Mouse (Mus musculus) lung, embryonic 14.5 days (tissue): ENCODE measurements at regions not wholly inside any gene's neighbourhood (a gene's known extent, or its start where the extent isn't known, plus 50 kb on each side); places are given as distances from the start of the nearest gene placed in this dataset.

Experiments
- ATAC-seq: fragments of 200-750 bp; cut with Nextera tagmentation; 2 replicates; pipeline ENCODE4 v1.8.0; 2017; ENCODE audit warnings: mild to moderate bottlenecking, moderate TSS enrichment, moderate library complexity; ENCODE audit not compliant: insufficient read depth
- DNase-seq: peaks from one replicate; pipeline ENCODE4 v3.0.0-alpha.2; 2015
- H3K27ac ChIP-seq: fragments of 300-500 bp; sonication (generic); 2 replicates; pipeline ENCODE4 v1.5.1; 2014; ENCODE audit warnings: low read depth, mild to moderate bottlenecking, moderate library complexity
- H3K27me3 ChIP-seq: fragments of 300-500 bp; sonication (generic); 2 replicates; pipeline ENCODE4 v1.6.1; 2014; ENCODE audit warnings: low read length, control low read depth; ENCODE audit not compliant: insufficient read depth
- H3K36me3 ChIP-seq: fragments of 300-500 bp; sonication (generic); 2 replicates; pipeline ENCODE4 v1.6.1; 2014; ENCODE audit warnings: control low read depth; ENCODE audit not compliant: insufficient read depth
- H3K4me1 ChIP-seq: fragments of 300-500 bp; sonication (generic); 2 replicates; pipeline ENCODE4 v1.6.1; 2014; ENCODE audit warnings: antibody characterized with exemption, control low read depth; ENCODE audit not compliant: insufficient read depth
- H3K4me2 ChIP-seq: fragments of 300-500 bp; sonication (generic); 2 replicates; pipeline ENCODE4 v1.6.1; 2014; ENCODE audit warnings: mild to moderate bottlenecking
- H3K4me3 ChIP-seq: fragments of 300-500 bp; sonication (generic); 2 replicates; pipeline ENCODE4 v1.5.1; 2014; ENCODE audit warnings: low read depth, low read length
- H3K9ac ChIP-seq: fragments of 300-500 bp; sonication (generic); 2 replicates; pipeline ENCODE4 v1.6.1; 2014
- H3K9me3 ChIP-seq: fragments of 300-500 bp; sonication (generic); 2 replicates; pipeline ENCODE4 v1.6.1; 2016; ENCODE audit warnings: low read depth, low read length, control low read depth
- CTCF ChIP-seq: IDR thresholded peaks from 2 replicates; pipeline ENCODE4 v1.5.1; 2016; ENCODE audit warnings: antibody characterized with exemption, low read depth
- WGBS: fragments of 180-500 bp; shearing (Covaris S2); extraction: QIAGEN DNeasy Blood & Tissue Kit; methylation state at CpG from one replicate; pipeline ENCODE4 v1.1.7; 2014; 5-methylcytosine and 5-hydroxymethylcytosine counted together

- Histone ChIP-seq H3K27ac (no peak overlapping the region), H3K9ac (no peak overlapping the region), H3K36me3 (no peaks in the 10 kb centered on the region), H3K9me3 (no peaks in the 10 kb centered on the region), H3K4me3 (no peak overlapping the region), H3K4me2 (no peak overlapping the region), H3K4me1 (no peaks in the 10 kb centered on the region; the same call in 1 of the 2 replicates), H3K27me3 (no peaks in the 10 kb centered on the region)
- no peak for DNase-seq
- no peak for TF ChIP-seq CTCF
- WGBS: 87% methylated on average over 5 of the region's 5 CpGs
- no peak for ATAC-seq
Observed at GRCm38 (mm10) chr2:170257671-170258235, 109.8 kb upstream of the Zfp217 start.

GRCm38 (mm10) chr2:170255997-170256396 is 108.1 kb upstream of the Zfp217 start:
- Histone ChIP-seq H3K36me3 (no peaks in the 10 kb centered on the region), H3K4me1 (no peaks in the 10 kb centered on the region; the same call in 1 of the 2 replicates), H3K4me3 (no peak overlapping the region), H3K4me2 (no peak overlapping the region), H3K9ac (no peak overlapping the region), H3K9me3 (no peaks in the 10 kb centered on the region), H3K27me3 (no peaks in the 10 kb centered on the region), H3K27ac (no peak overlapping the region)
- 90% methylated on average over 5 of the region's 5 CpGs for WGBS
- no peak for TF ChIP-seq CTCF
- no peak for ATAC-seq
- no peak for DNase-seq

GRCm38 (mm10) chr2:170255533-170255932 is 107.6 kb upstream of the Zfp217 start:
- no peak for TF ChIP-seq CTCF
- Histone ChIP-seq H3K36me3 (no peaks in the 10 kb centered on the region), H3K4me1 (no peaks in the 10 kb centered on the region; the same call in 1 of the 2 replicates), H3K4me2 (no peak overlapping the region), H3K9me3 (no peaks in the 10 kb centered on the region), H3K27me3 (no peaks in the 10 kb centered on the region), H3K27ac (no peak overlapping the region), H3K9ac (no peak overlapping the region), H3K4me3 (no peak overlapping the region)
- 96% methylated on average over 2 of the region's 2 CpGs for WGBS
- DNase-seq (no peak), ATAC-seq (no peak)

GRCm38 (mm10) chr2:170253681-170254440 is 106.0 kb upstream of the Zfp217 start:
- DNase-seq (peak; percentile 28), ATAC-seq (no peak)
- Histone ChIP-seq H3K9me3 (no peaks in the 10 kb centered on the region), H3K9ac (no peak overlapping the region), H3K4me3 (no peak overlapping the region), H3K36me3 (no peaks in the 10 kb centered on the region), H3K4me1 (no peaks in the 10 kb centered on the region; the same call in 1 of the 2 replicates), H3K27ac (no peak overlapping the region), H3K4me2 (no peak overlapping the region), H3K27me3 (no peaks in the 10 kb centered on the region)
- no peak for TF ChIP-seq CTCF
- 64% methylated on average over 9 of the region's 9 CpGs for WGBS

- ATAC-seq (no peak), DNase-seq (peak; percentile 51)
- Histone ChIP-seq H3K9ac (no peak overlapping the region), H3K4me2 (no peak overlapping the region), H3K4me1 (no peaks in the 10 kb centered on the region; the same call in 1 of the 2 replicates), H3K27ac (no peak overlapping the region), H3K27me3 (no peaks in the 10 kb centered on the region), H3K9me3 (no peaks in the 10 kb centered on the region), H3K36me3 (no peaks in the 10 kb centered on the region), H3K4me3 (no peak overlapping the region)
- no peak for TF ChIP-seq CTCF
- 65% methylated on average over 14 of the region's 14 CpGs for WGBS
Observed at GRCm38 (mm10) chr2:170252255-170253034, 104.5 kb upstream of the Zfp217 start.

GRCm38 (mm10) chr2:170250680-170251079 is 102.8 kb upstream of the Zfp217 start:
- DNase-seq (no peak), ATAC-seq (no peak)
- TF ChIP-seq CTCF: 0 out of 2 replicates have a peak, but pooled peaks have one; percentile 23
- H3K27me3 ChIP-seq: no peaks in the 10 kb centered on the region
- no peaks in the 10 kb centered on the region for H3K36me3 ChIP-seq
- H3K9ac ChIP-seq: no peak overlapping the region
- H3K4me3 ChIP-seq: no peak overlapping the region
- H3K27ac ChIP-seq: no peak overlapping the region
- no peak overlapping the region for H3K4me2 ChIP-seq
- H3K9me3 ChIP-seq: no peaks in the 10 kb centered on the region
- 93% methylated on average over 2 of the region's 2 CpGs for WGBS
- no peaks in the 10 kb centered on the region; the same call in 1 of the 2 replicates for H3K4me1 ChIP-seq
